In genomic region chr3:138715212-138715611, GRCm38 (mm10) we compare ENCODE assay signal across 15 mouse cellular contexts.
"Had no signal": no experiment of that assay in that cellular context is flagged by ENCODE, and none has a peak within 500 bp of the region (broad histone marks: within the 10 kb centered on the region; RNA-seq: fewer than 3 reads in every experiment).

No protein-coding gene starts in this region.

- DNase-seq: kidney, adult 2 months; kidney, postnatal 25 days; layer of hippocampus, adult 9-11 months; liver; lung, adult 18-20 months; lung, postnatal 10 days; lung, postnatal 36 days had no signal

- ATAC-seq: intestine, postnatal 0 days; liver, embryonic 12.5 days; midbrain, embryonic 13.5 days; midbrain, embryonic 16.5 days had no signal

- H3K27me3 ChIP-seq: limb, embryonic 13.5 days; liver, embryonic 12.5 days; liver, embryonic 15.5 days; lung, embryonic 15.5 days; megakaryocyte, embryonic 14.5 days; midbrain, embryonic 13.5 days had no signal
